Mouse (Mus musculus): Measurements from ENCODE around the gene Gpr152. TPM values are rescaled to one million over a fixed set of nuclear protein-coding genes. Genes with fewer than 3 reads are reported as not detected.

Gene Gpr152
- polyA plus RNA-seq, 1 experiment = 0.05 TPM

GRCm38 (mm10) chr19:4175368-4175947 lies 35.9 kb downstream of the Gpr152 start, which contains the start of gene Carns1:
Gene Carns1 (minus strand): TSS chr19:4175479.
- Histone ChIP-seq H3K4me3 (replicated peaks; ENCODE audit: extremely low read depth, low read depth, low read length) (no peak within 1 kb of the TSS), H3K4me1 (ENCODE audit: control insufficient read depth, insufficient read depth, low read length) (no peaks in the 10 kb centered on the region; the same call in 1 of the 2 replicates)
- 24% methylated on average over 11 of the region's 11 CpGs for WGBS
- no peak for TF ChIP-seq CTCF (IDR thresholded peaks at IDR 0.05; ENCODE audit: insufficient read depth, low read length)
- no peak for TF ChIP-seq POLR2A (IDR thresholded peaks at IDR 0.05; ENCODE audit: borderline replicate concordance, extremely low read depth, low read depth, low read length)
- no peak for DNase-seq

- TF ChIP-seq CTCF (IDR thresholded peaks at IDR 0.05; ENCODE audit: insufficient read depth, low read length) (no peak), POLR2A (IDR thresholded peaks at IDR 0.05; ENCODE audit: borderline replicate concordance, extremely low read depth, low read depth, low read length) (no peak)
- Histone ChIP-seq H3K4me1 (ENCODE audit: control insufficient read depth, insufficient read depth, low read length) (peaks cover 6% of the 10 kb centered on the region; the same call in 1 of the 2 replicates), H3K4me3 (replicated peaks; ENCODE audit: extremely low read depth, low read depth, low read length) (no peak overlapping the region)
- WGBS = 86% methylated on average over 7 of the region's 7 CpGs
- DNase-seq = no peak
These were observed 40.8 kb downstream of the Gpr152 start for GRCm38 (mm10) chr19:4180411-4180810.

DNA sequence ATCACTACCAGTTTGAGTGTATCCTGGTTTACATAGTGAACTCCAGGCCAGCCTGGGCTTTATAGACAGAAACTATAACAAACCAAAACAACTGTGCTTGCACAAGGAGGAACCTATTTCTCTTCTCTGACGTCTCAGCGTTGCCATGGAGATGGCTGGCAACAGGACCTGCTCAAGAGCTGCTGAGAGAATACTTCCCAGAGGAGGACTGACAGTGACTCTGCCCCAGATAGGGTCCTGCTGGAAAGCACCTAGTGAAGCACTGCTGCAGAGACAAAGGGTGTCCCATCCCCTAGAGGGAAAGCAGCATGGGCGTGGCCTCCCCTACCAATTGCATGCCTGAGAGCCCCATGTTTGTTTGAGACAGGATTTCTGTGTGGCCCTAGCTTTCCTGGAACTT lies 42.3 kb downstream of the Gpr152 start:
- WGBS = 41% methylated on average over 3 of the region's 3 CpGs
- H3K4me1 ChIP-seq (ENCODE audit: control insufficient read depth, insufficient read depth, low read length) = peaks cover 6% of the 10 kb centered on the region; the same call in 1 of the 2 replicates
- no peak for TF ChIP-seq CTCF (IDR thresholded peaks at IDR 0.05; ENCODE audit: insufficient read depth, low read length)
- TF ChIP-seq POLR2A (IDR thresholded peaks at IDR 0.05; ENCODE audit: borderline replicate concordance, extremely low read depth, low read depth, low read length) = no peak
- H3K4me3 ChIP-seq (replicated peaks; ENCODE audit: extremely low read depth, low read depth, low read length) = no peak overlapping the region
- DNase-seq = no peak

GRCm38 (mm10) chr19:4183689-4184088 lies 44.1 kb downstream of the Gpr152 start:
- peaks cover 6% of the 10 kb centered on the region; the same call in 1 of the 2 replicates for H3K4me1 ChIP-seq (ENCODE audit: control insufficient read depth, insufficient read depth, low read length)
- WGBS = 87% methylated on average over 2 of the region's 2 CpGs
- TF ChIP-seq CTCF (IDR thresholded peaks at IDR 0.05; ENCODE audit: insufficient read depth, low read length) (no peak), POLR2A (IDR thresholded peaks at IDR 0.05; ENCODE audit: borderline replicate concordance, extremely low read depth, low read depth, low read length) (no peak)
- H3K4me3 ChIP-seq (replicated peaks; ENCODE audit: extremely low read depth, low read depth, low read length) = no peak overlapping the region
- DNase-seq = no peak

DNA sequence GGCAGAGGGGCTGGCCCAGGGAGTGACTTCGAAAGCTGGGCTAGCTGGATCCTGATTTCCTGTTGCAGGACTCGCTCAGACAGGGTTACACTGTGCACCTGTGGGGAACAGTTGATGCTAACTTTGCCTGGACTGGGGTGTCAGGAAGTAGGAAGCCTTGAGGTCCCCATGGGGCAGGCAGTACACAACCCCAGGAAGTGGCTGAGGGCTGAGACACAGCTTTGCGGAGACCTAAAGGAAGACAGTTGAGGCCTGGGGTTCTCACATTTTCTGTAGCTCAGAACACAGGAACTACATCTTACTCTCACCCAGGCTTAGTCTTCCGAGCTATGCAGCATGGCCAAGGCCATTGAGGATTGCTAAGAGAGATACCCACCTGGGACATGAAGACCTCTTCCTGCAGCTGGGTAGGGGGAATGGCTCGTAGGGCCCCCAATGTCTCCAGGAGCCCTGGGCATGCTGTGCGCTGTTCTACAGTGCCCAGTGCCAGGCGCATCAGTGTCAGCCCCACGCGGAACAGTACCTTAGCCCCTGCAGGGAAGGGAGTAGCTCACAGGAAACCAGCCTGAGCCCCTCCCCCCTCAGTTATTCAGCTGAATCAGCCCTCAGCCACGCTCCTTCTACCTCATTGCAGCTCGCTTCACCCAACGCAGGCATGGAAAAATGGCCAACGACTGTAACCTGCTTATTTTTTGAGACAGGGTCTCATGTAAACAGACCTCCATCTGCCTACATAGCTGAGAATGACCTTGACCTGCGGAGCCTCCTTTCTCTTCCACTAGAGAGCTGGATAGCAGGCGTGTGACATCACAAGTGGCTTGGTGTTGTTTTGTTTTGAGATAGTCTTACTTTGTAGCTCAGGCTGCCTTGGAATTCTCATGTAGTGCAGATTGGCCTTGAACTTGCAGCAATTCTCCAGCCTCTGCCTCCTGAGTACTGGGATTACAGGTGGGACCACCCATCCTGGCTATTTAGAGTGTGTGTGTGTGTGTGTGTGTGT lies 45.7 kb downstream of the Gpr152 start:
- peaks cover 6% of the 10 kb centered on the region; the same call in 1 of the 2 replicates for H3K4me1 ChIP-seq (ENCODE audit: control insufficient read depth, insufficient read depth, low read length)
- no peak for TF ChIP-seq POLR2A (IDR thresholded peaks at IDR 0.05; ENCODE audit: borderline replicate concordance, extremely low read depth, low read depth, low read length)
- TF ChIP-seq CTCF (IDR thresholded peaks at IDR 0.05; ENCODE audit: insufficient read depth, low read length) = no peak
- H3K4me3 ChIP-seq (replicated peaks; ENCODE audit: extremely low read depth, low read depth, low read length) = no peak overlapping the region
- 46% methylated on average over 15 of the region's 15 CpGs for WGBS
- DNase-seq = no peak

DNA sequence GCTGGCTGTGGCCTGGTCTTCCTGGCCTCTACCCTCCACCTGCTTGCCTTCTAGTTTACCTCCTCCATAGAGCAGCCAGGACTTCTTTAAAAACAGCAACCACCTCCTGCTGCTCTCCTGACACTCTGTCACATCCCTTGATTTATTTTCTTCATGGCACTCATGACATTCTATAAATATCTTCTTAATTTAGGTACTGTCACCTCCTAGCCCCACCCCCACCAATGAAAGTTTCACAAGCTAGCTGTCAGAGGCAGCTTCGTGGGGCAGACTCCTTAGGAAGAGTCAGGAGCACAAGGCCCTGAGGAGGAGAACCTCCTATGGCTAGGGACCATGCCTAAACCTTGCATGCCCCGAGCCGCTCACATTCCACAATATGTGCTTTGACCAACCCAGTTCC lies 47.7 kb downstream of the Gpr152 start:
- no peak for TF ChIP-seq POLR2A (IDR thresholded peaks at IDR 0.05; ENCODE audit: borderline replicate concordance, extremely low read depth, low read depth, low read length)
- no peak for TF ChIP-seq CTCF (IDR thresholded peaks at IDR 0.05; ENCODE audit: insufficient read depth, low read length)
- no peak for DNase-seq
- 73% methylated on average over 3 of the region's 3 CpGs for WGBS
- H3K4me1 ChIP-seq (ENCODE audit: control insufficient read depth, insufficient read depth, low read length) = peaks cover 1% of the 10 kb centered on the region; the same call in 1 of the 2 replicates
- no peak overlapping the region for H3K4me3 ChIP-seq (replicated peaks; ENCODE audit: extremely low read depth, low read depth, low read length)

- WGBS = 72% methylated on average over 12 of the region's 12 CpGs
- TF ChIP-seq CTCF (IDR thresholded peaks at IDR 0.05; ENCODE audit: insufficient read depth, low read length) = no peak
- no peak for TF ChIP-seq POLR2A (IDR thresholded peaks at IDR 0.05; ENCODE audit: borderline replicate concordance, extremely low read depth, low read depth, low read length)
- Histone ChIP-seq H3K4me1 (ENCODE audit: control insufficient read depth, insufficient read depth, low read length) (peaks cover 8% of the 10 kb centered on the region), H3K4me3 (replicated peaks; ENCODE audit: extremely low read depth, low read depth, low read length) (peak overlapping the region; percentile 18)
- DNase-seq = no peak
These were observed 49.5 kb downstream of the Gpr152 start for GRCm38 (mm10) chr19:4189051-4189620.

DNA sequence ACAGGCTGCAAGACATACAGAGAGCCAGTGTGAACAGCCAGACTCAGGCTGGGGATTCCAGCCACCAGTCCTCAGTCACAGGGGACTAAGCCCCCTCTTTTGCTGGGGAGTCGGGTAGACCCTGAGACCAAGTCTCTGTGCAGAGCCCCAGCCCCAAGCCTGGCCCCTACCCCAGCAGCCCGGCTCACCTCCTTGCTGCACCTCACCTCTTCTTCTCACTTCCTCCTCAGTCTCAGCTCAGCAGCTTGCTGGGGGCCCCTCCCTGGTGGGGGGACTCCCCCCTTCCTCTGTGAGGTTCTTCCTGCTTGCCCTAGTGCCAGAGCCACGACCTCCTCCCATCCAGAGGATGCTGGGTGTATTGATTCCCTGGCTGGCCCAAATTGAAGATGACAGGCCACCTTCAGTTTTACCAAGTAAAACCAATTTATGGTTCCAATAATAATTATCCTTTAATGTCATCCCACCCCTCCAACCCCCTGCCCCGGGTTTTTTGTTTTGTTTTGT lies 51.3 kb downstream of the Gpr152 start, which contains the start of gene Tbc1d10c:
Gene Tbc1d10c, minus strand, starts transcription at position 454 of the 504 bp plus-strand sequence.
- Histone ChIP-seq H3K4me1 (ENCODE audit: control insufficient read depth, insufficient read depth, low read length) (peaks cover 10% of the 10 kb centered on the region), H3K4me3 (replicated peaks; ENCODE audit: extremely low read depth, low read depth, low read length) (peak within 1 kb of the TSS; percentile 93)
- WGBS = 44% methylated on average over 4 of the region's 4 CpGs
- TF ChIP-seq CTCF (IDR thresholded peaks at IDR 0.05; ENCODE audit: insufficient read depth, low read length) (no peak), POLR2A (IDR thresholded peaks at IDR 0.05; ENCODE audit: borderline replicate concordance, extremely low read depth, low read depth, low read length) (peak; percentile 25; the same call in 1 of the 2 replicates)
- DNase-seq = no peak
